Mouse (Mus musculus) lung, postnatal 0 days (tissue): ENCODE measurements at regions not wholly inside any gene's neighbourhood (a gene's known extent, or its start where the extent isn't known, plus 50 kb on each side); places are given as distances from the start of the nearest gene placed in this dataset.
"Not testable (repeated sequence)": the region's sequence is repeated elsewhere in the genome, so short reads cannot be mapped to it uniquely, and the experiment has no call there.

ENCODE experiments used
- ATAC-seq: fragments of 200-750 bp; cut with Nextera tagmentation; 2 replicates; pipeline ENCODE4 v1.8.0; 2017; ENCODE audit warnings: moderate library complexity
- DNase-seq: peaks from one replicate; pipeline ENCODE4 v3.0.0-alpha.2; 2016; ENCODE audit warnings: low spot score
- H3K27ac ChIP-seq: fragments of 300-500 bp; sonication (generic); 2 replicates; pipeline ENCODE4 v1.5.1; 2014; ENCODE audit warnings: antibody characterized with exemption, mild to moderate bottlenecking, low read length, mixed read lengths
- H3K27me3 ChIP-seq: fragments of 300-500 bp; sonication (generic); replicated peaks from 2 replicates; pipeline ENCODE4 v1.6.1; 2014; ENCODE audit warnings: low read length, mixed read lengths; ENCODE audit not compliant: insufficient read depth
- H3K36me3 ChIP-seq: fragments of 300-500 bp; sonication (generic); 2 replicates; pipeline ENCODE4 v1.6.1; 2014; ENCODE audit warnings: low read length, mixed read lengths; ENCODE audit not compliant: insufficient read depth
- H3K4me1 ChIP-seq: fragments of 300-500 bp; sonication (generic); 2 replicates; pipeline ENCODE4 v1.6.1; 2014; ENCODE audit warnings: antibody characterized with exemption, low read depth, low read length, mixed read lengths; ENCODE audit not compliant: insufficient read depth
- H3K4me2 ChIP-seq: fragments of 300-500 bp; sonication (generic); replicated peaks from 2 replicates; pipeline ENCODE4 v1.6.1; 2014; ENCODE audit warnings: low read depth, mild to moderate bottlenecking, low read length, moderate library complexity, mixed read lengths
- H3K4me3 ChIP-seq: fragments of 300-500 bp; sonication (generic); 2 replicates; pipeline ENCODE4 v1.5.1; 2014; ENCODE audit warnings: low read depth, low read length
- H3K9ac ChIP-seq: fragments of 300-500 bp; sonication (generic); replicated peaks from 2 replicates; pipeline ENCODE4 v1.6.1; 2014; ENCODE audit warnings: low read depth, mild to moderate bottlenecking
- H3K9me3 ChIP-seq: fragments of 300-500 bp; sonication (generic); 2 replicates; pipeline ENCODE4 v1.6.1; 2016; ENCODE audit warnings: low read length, mixed read lengths
- CTCF ChIP-seq: IDR thresholded peaks from 2 replicates; pipeline ENCODE4 v1.5.1; 2016; ENCODE audit warnings: antibody characterized with exemption, mild to moderate bottlenecking
- EP300 ChIP-seq: IDR thresholded peaks from 2 replicates; pipeline ENCODE4 v1.6.1; 2016; ENCODE audit warnings: antibody characterized with exemption, mild to moderate bottlenecking, control low read depth
- WGBS: fragments of 180-500 bp; shearing (Covaris S2); extraction: QIAGEN DNeasy Blood & Tissue Kit; methylation state at CpG from one replicate; pipeline ENCODE4 v1.1.7; 2014; 5-methylcytosine and 5-hydroxymethylcytosine counted together

DNA sequence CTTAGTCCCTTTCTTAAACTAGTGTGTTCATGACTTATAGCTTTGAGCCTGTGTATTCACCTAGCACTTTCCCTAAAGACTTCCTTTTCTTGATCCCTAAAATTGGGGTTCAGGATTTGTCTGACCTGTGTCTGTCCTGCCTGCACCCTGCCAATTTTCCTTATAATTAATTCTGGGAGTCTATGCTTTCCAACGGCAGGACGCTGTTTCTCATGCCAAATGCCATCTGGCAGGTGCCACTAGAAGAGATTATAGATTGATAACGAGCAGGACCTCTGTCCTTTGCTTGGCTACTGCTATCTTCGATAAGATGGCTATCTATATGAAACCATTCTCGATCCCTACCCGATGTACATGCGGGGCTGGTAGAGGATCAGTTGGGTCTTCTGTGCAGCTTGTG is 174.0 kb downstream of the Wdr11 start:
- no peak overlapping the region for H3K4me3 ChIP-seq
- no peak overlapping the region for H3K27ac ChIP-seq
- no peaks in the 10 kb centered on the region for H3K9me3 ChIP-seq
- no peak overlapping the region for H3K4me2 ChIP-seq
- no peaks in the 10 kb centered on the region; the same call in 1 of the 2 replicates for H3K4me1 ChIP-seq
- ATAC-seq (no peak), DNase-seq (no peak)
- 89% methylated on average over 7 of the region's 7 CpGs for WGBS
- TF ChIP-seq CTCF (no peak), EP300 (no peak)
- H3K36me3 ChIP-seq, result no peaks in the 10 kb centered on the region
- H3K9ac ChIP-seq, result no peak overlapping the region
- H3K27me3 ChIP-seq, result no peaks in the 10 kb centered on the region

DNA sequence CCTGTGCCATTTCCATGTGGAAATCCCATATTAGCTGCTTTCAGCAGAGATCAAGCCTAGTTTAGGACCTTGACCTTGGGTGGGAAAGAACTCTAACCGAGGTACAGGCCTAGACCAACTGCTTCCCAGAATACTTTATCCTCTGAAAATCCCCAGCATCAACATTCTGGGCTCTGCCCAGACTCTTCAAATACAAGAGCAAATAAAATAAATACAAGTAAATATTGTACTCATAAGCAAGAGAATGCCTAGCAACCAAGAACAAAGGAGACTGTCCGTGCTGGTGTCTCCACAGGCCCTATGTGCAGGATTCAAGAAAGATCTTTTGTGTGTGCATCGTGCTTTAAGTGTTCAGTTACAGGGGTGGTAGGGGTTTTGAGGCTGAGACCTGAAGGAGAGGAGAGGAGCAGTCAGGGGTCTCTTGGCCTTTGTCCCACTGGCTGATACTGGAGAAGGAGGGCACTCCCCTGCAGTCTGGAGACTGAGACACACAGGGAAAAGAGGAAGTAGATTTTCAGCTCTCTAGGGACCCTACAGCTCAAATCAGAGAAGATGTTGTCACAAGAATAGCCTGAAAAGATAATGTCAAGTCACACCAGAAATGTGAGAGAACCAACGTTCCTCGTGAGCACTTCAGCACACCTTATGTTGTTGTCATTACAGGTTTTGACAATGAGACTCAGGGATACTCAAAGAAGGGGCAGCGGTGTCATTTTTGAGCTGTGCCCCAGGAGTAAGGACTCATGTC is 174.6 kb downstream of the Wdr11 start:
- no peak overlapping the region for H3K4me2 ChIP-seq
- no peaks in the 10 kb centered on the region for H3K9me3 ChIP-seq
- no peak overlapping the region for H3K4me3 ChIP-seq
- DNase-seq (peak; percentile 38), ATAC-seq (peak; percentile 50; the same call in 1 of the 2 replicates)
- H3K36me3 ChIP-seq, result no peaks in the 10 kb centered on the region
- TF ChIP-seq CTCF (no peak), EP300 (0 out of 2 replicates have a peak, but pooled peaks have one; percentile 14)
- H3K27me3 ChIP-seq, result no peaks in the 10 kb centered on the region
- WGBS, result 60% methylated on average over 6 of the region's 6 CpGs
- H3K9ac ChIP-seq, result no peak overlapping the region
- H3K4me1 ChIP-seq, result no peaks in the 10 kb centered on the region; the same call in 1 of the 2 replicates
- no peak overlapping the region for H3K27ac ChIP-seq

DNA sequence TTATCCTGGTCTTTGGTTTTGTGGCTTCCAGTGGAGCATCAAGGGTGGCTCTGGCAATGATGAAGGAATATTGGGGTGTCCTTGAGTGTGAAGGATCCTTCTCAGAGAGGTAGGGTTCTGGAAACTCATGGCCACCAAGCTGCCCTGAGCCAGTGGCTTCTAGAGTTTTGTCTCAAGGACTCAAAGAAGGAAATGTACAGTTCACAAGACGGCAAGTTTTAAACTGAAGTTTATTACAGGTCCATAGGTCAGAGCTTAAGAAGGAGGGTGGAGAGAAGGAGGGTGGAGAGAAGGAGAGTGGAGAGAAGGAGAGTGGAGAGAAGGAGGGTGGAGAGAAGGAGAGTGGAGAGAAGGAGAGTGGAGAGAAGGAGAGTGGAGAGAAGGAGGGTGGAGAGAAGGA is 178.0 kb downstream of the Wdr11 start:
- H3K9me3 ChIP-seq, H3K27ac ChIP-seq, H3K27me3 ChIP-seq, H3K9ac ChIP-seq, H3K4me2 ChIP-seq, DNase-seq, H3K4me1 ChIP-seq, H3K36me3 ChIP-seq, H3K4me3 ChIP-seq, ATAC-seq: not testable (repeated sequence)
- WGBS, result 39% methylated on average over 1 of the region's 1 CpGs

GRCm38 (mm10) chr7:129771876-129772275 is 180.2 kb downstream of the Wdr11 start:
- no peaks in the 10 kb centered on the region for H3K4me1 ChIP-seq
- H3K9ac ChIP-seq, result no peak overlapping the region
- WGBS, result 69% methylated on average over 2 of the region's 2 CpGs
- no peak for DNase-seq
- H3K9me3 ChIP-seq, result no peaks in the 10 kb centered on the region
- H3K27me3 ChIP-seq, result no peaks in the 10 kb centered on the region
- no peaks in the 10 kb centered on the region for H3K36me3 ChIP-seq
- no peak for ATAC-seq
- TF ChIP-seq CTCF, result no peak
- TF ChIP-seq EP300, result no peak
- H3K27ac ChIP-seq, result no peak overlapping the region
- no peak overlapping the region for H3K4me3 ChIP-seq
- H3K4me2 ChIP-seq, result no peak overlapping the region

GRCm38 (mm10) chr7:129772540-129773331 is 181.1 kb downstream of the Wdr11 start:
- WGBS, result 58% methylated on average over 11 of the region's 11 CpGs
- H3K4me1 ChIP-seq, result no peaks in the 10 kb centered on the region
- H3K27me3 ChIP-seq, result no peaks in the 10 kb centered on the region
- H3K36me3 ChIP-seq, result no peaks in the 10 kb centered on the region
- no peaks in the 10 kb centered on the region for H3K9me3 ChIP-seq
- ATAC-seq (peak; percentile 47), DNase-seq (peak; percentile 22)
- no peak for TF ChIP-seq CTCF
- TF ChIP-seq EP300, result no peak
- H3K9ac ChIP-seq, result no peak overlapping the region
- no peak overlapping the region for H3K27ac ChIP-seq
- H3K4me2 ChIP-seq, result no peak overlapping the region
- no peak overlapping the region for H3K4me3 ChIP-seq

GRCm38 (mm10) chr7:129774261-129774861 is 182.7 kb downstream of the Wdr11 start:
- Histone ChIP-seq H3K36me3 (no peaks in the 10 kb centered on the region), H3K27ac (no peak overlapping the region), H3K9ac (no peak overlapping the region), H3K4me3 (no peak overlapping the region), H3K9me3 (no peaks in the 10 kb centered on the region), H3K4me1 (no peaks in the 10 kb centered on the region; the same call in 1 of the 2 replicates), H3K4me2 (peak overlapping the region; percentile 0; the same call in 1 of the 2 replicates), H3K27me3 (no peaks in the 10 kb centered on the region)
- TF ChIP-seq CTCF, result no peak
- no peak for TF ChIP-seq EP300
- DNase-seq (no peak), ATAC-seq (no peak)
- 14% methylated on average over 17 of the region's 17 CpGs for WGBS
